Mouse (Mus musculus) embryonic facial prominence, embryonic 12.5 days (tissue): ENCODE data around the gene Rrp15. TPM values are rescaled to one million over a fixed set of nuclear protein-coding genes. Genes with fewer than 3 reads are reported as not detected.

Experiments
- polyA plus RNA-seq: library from polyadenylated mRNA; unstranded; fragments of >200 nt; fragmentation: Nextera tagmentation; extraction: Ambion mirVana; gene quantifications from 2 replicates; pipeline ENCODE4 v1.2.1, GENCODE M21; 2016

Rrp15 gene
- polyA plus RNA-seq, 1 experiment from 2014 or later, result 72.4 TPM

Other genes with a start within 250 kb of the Rrp15 start
- 73.6 and 78.6 TPM in 2 replicates for gene Tgfb2, start 43.4 kb downstream of the Rrp15 start, polyA plus RNA-seq
- gene D1Pas1, start 218.1 kb upstream of the Rrp15 start, polyA plus RNA-seq, result 0.06 TPM in 1 of 2 replicates, not detected in the other